Mouse (Mus musculus) hindbrain, postnatal 0 days (tissue): ENCODE measurements around the gene Fam71b. TPM values are rescaled to one million over a fixed set of nuclear protein-coding genes. Genes with fewer than 3 reads are reported as not detected.
"Not testable (repeated sequence)": the region's sequence is repeated elsewhere in the genome, so short reads cannot be mapped to it uniquely, and the experiment has no call there.

Experiments
- ATAC-seq: fragments of 200-750 bp; cut with Nextera tagmentation; 2 replicates; pipeline ENCODE4 v1.8.0; 2017; ENCODE audit warnings: mild to moderate bottlenecking, moderate TSS enrichment, moderate library complexity
- DNase-seq: peaks from one replicate; pipeline ENCODE4 v3.0.0-alpha.2; 2015; ENCODE audit warnings: low spot score
- H3K27ac ChIP-seq: fragments of 300-500 bp; sonication (generic); 2 replicates; pipeline ENCODE4 v1.5.1; 2014; ENCODE audit warnings: mild to moderate bottlenecking
- H3K27me3 ChIP-seq: fragments of 300-500 bp; sonication (generic); 2 replicates; pipeline ENCODE4 v1.6.1; 2014; ENCODE audit warnings: low read length, mixed read lengths; ENCODE audit not compliant: insufficient read depth
- H3K36me3 ChIP-seq: fragments of 300-500 bp; sonication (generic); 2 replicates; pipeline ENCODE4 v1.6.1; 2014; ENCODE audit warnings: low read length, mixed read lengths; ENCODE audit not compliant: insufficient read depth
- H3K4me1 ChIP-seq: fragments of 300-500 bp; sonication (generic); 2 replicates; pipeline ENCODE4 v1.6.1; 2014; ENCODE audit warnings: antibody characterized with exemption, low read length, mixed read lengths; ENCODE audit not compliant: insufficient read depth
- H3K4me2 ChIP-seq: fragments of 300-500 bp; sonication (generic); 2 replicates; pipeline ENCODE4 v1.6.1; 2014; ENCODE audit warnings: low read depth, mild to moderate bottlenecking, low read length, moderate library complexity, mixed read lengths
- H3K4me3 ChIP-seq: fragments of 300-500 bp; sonication (generic); 2 replicates; pipeline ENCODE4 v1.5.1; 2014; ENCODE audit warnings: low read length
- H3K9ac ChIP-seq: fragments of 300-500 bp; sonication (generic); replicated peaks from 2 replicates; pipeline ENCODE4 v1.6.1; 2014; ENCODE audit warnings: mild to moderate bottlenecking, low read length, moderate library complexity, mixed read lengths
- H3K9me3 ChIP-seq: fragments of 300-500 bp; sonication (generic); 2 replicates; pipeline ENCODE4 v1.6.1; 2016; ENCODE audit warnings: low read length, mixed read lengths
- CTCF ChIP-seq: IDR thresholded peaks from 2 replicates; pipeline ENCODE4 v1.5.1; 2016; ENCODE audit warnings: antibody characterized with exemption, control low read depth, low read depth
- WGBS: fragments of 180-500 bp; shearing (Covaris S2); extraction: QIAGEN DNeasy Blood & Tissue Kit; methylation state at CpG from one replicate; pipeline ENCODE4 v1.1.7; 2014; 5-methylcytosine and 5-hydroxymethylcytosine counted together
- polyA plus RNA-seq: library from polyadenylated mRNA; unstranded; fragments of >200 nt; fragmentation: Nextera tagmentation; extraction: Ambion mirVana; gene quantifications from 2 replicates; pipeline ENCODE4 v1.2.1, GENCODE M21; 2015
- total RNA-seq: library from RNA; depleted of rRNA; stranded (reverse); fragments of >200 nt; gene quantifications from 2 replicates; pipeline ENCODE4 v1.2.3, GENCODE M21; 2014

The Fam71b gene
- total and polyA plus RNA-seq, 2 experiments from 2014 or later, result not detected

GRCm38 (mm10) chr11:46401555-46401954 is 5.2 kb downstream of the Fam71b start:
- H3K36me3 ChIP-seq, result no peaks in the 10 kb centered on the region
- no peaks in the 10 kb centered on the region for H3K27me3 ChIP-seq
- H3K27ac ChIP-seq, result no peak overlapping the region
- H3K4me1 ChIP-seq, result no peaks in the 10 kb centered on the region
- H3K4me2 ChIP-seq, result no peak overlapping the region
- WGBS, result 82% methylated on average over 12 of the region's 12 CpGs
- DNase-seq (no peak), ATAC-seq (no peak)
- H3K9me3 ChIP-seq, result no peaks in the 10 kb centered on the region
- TF ChIP-seq CTCF, result no peak
- no peak overlapping the region for H3K9ac ChIP-seq
- no peak overlapping the region for H3K4me3 ChIP-seq

DNA sequence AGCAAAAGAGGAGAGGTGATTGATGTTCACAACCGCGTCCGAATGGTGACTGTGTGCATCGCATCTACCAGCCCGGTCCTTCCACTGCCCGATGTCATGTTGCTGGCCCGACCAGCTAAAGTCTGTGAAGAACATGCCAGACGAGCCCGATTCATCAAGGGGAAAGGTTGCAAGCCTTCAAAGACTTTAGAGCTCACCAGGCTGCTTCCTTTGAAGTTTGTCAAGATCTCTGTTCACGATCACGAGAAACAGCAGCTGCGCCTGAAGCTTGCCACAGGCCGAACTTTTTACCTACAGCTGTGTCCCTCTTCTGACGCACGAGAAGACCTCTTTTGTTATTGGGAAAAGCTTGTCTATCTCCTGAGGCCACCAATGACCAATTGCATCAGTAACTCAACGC is 8.6 kb downstream of the Fam71b start:
- no peak for ATAC-seq
- no peak for DNase-seq
- 84% methylated on average over 16 of the region's 16 CpGs for WGBS
- no peaks in the 10 kb centered on the region for H3K9me3 ChIP-seq
- H3K4me3 ChIP-seq, result no peak overlapping the region
- TF ChIP-seq CTCF, result no peak
- no peak overlapping the region for H3K9ac ChIP-seq
- H3K36me3 ChIP-seq, result no peaks in the 10 kb centered on the region
- H3K27ac ChIP-seq, result no peak overlapping the region
- H3K4me2 ChIP-seq, result no peak overlapping the region
- H3K4me1 ChIP-seq, result no peaks in the 10 kb centered on the region
- no peaks in the 10 kb centered on the region for H3K27me3 ChIP-seq

DNA sequence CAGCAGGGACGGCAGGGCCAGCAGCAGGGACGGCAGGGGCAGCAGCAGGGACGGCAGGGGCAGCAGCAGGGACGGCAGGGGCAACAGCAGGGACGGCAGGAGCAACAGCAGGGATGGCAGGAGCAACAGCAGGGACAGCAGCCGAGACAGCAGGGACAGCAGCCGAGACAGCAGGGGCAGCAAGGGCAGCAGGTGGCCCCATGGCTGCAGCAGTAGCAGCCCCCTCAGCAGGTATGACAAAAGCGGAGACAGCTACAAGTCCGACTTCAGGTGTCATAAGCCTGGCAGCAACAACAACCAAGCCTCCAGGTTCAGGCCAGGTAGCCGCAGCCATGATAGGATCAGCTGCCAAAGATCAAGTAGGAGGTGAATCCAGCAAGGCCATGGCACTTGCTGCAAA is 10.4 kb downstream of the Fam71b start:
- Histone ChIP-seq H3K4me3 (no peak overlapping the region), H3K36me3 (no peaks in the 10 kb centered on the region), H3K9ac (no peak overlapping the region), H3K27me3 (no peaks in the 10 kb centered on the region), H3K4me1 (no peaks in the 10 kb centered on the region), H3K4me2 (no peak overlapping the region), H3K27ac (no peak overlapping the region), H3K9me3 (no peaks in the 10 kb centered on the region)
- no peak for TF ChIP-seq CTCF
- no peak for DNase-seq
- ATAC-seq, result no peak
- 29% methylated on average over 10 of the region's 10 CpGs for WGBS

DNA sequence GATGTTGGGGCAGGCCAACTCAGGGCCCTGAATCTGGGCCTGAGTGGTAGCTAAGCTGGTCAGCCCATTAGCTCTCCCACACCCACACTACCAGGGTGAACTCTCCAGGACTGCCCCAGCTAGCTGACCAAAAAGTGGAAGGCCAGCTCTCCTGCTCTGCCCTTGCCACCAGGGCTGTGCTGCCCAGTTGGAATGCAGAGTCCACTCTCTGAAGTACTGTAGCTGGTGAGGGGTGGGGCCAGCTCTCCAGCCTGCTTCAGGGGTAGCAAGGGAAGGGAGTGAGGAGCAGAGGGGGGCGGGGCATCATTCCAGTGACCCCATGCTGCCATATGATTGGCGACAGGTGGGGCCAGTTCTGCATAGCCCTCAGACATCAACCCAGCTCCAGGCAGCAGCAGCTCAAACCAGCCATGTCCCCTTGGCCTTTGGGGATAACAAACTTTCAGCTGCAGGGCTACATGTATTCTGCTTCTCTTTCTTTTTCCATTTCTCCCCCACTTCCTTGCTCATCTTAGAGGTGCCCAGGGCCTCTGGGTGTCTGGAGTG is 13.7 kb downstream of the Fam71b start:
- Histone ChIP-seq H3K4me2 (no peak overlapping the region), H3K27ac (no peak overlapping the region), H3K4me3 (no peak overlapping the region), H3K4me1 (no peaks in the 10 kb centered on the region), H3K27me3 (no peaks in the 10 kb centered on the region), H3K9ac (no peak overlapping the region), H3K9me3 (no peaks in the 10 kb centered on the region), H3K36me3 (no peaks in the 10 kb centered on the region)
- DNase-seq (no peak), ATAC-seq (no peak)
- no peak for TF ChIP-seq CTCF
- WGBS, result 69% methylated on average over 2 of the region's 2 CpGs

DNA sequence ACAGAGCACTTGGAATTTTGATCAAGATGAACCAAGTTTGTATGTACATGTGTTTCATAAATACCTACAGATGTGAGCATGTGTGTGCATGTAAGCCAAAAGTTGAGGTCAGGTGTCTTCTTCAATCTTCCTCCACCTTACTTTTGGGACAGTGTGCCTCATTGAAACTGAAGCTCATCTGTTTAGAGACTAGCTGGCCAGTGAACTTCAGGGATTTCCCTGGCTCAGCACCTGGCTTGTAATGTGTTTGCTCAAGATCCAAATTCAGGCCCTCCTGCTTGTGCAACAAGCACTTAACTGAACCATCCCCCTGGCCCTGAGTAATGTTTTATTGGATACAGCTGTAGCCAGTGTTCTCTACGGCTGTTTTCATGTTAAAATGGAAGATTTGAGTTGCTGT is 22.1 kb downstream of the Fam71b start:
- TF ChIP-seq CTCF, result no peak
- Histone ChIP-seq H3K4me1 (no peaks in the 10 kb centered on the region), H3K4me3 (no peak overlapping the region), H3K36me3 (no peaks in the 10 kb centered on the region), H3K4me2 (no peak overlapping the region), H3K27ac (no peak overlapping the region), H3K9ac (no peak overlapping the region), H3K9me3 (no peaks in the 10 kb centered on the region), H3K27me3 (no peaks in the 10 kb centered on the region)
- no peak for DNase-seq
- ATAC-seq, result no peak
- 79% methylated on average over 1 of the region's 1 CpGs for WGBS

- DNase-seq (no peak), ATAC-seq (no peak)
- no peak overlapping the region for H3K4me3 ChIP-seq
- no peak overlapping the region for H3K4me2 ChIP-seq
- no peak for TF ChIP-seq CTCF
- no peak overlapping the region for H3K9ac ChIP-seq
- H3K36me3 ChIP-seq, result no peaks in the 10 kb centered on the region
- no peaks in the 10 kb centered on the region for H3K4me1 ChIP-seq
- H3K27ac ChIP-seq, result no peak overlapping the region
- H3K27me3 ChIP-seq, result no peaks in the 10 kb centered on the region
- WGBS, result 84% methylated on average over 5 of the region's 5 CpGs
- no peaks in the 10 kb centered on the region for H3K9me3 ChIP-seq
Measured at GRCm38 (mm10) chr11:46418860-46419259, 22.5 kb downstream of the Fam71b start.

DNA sequence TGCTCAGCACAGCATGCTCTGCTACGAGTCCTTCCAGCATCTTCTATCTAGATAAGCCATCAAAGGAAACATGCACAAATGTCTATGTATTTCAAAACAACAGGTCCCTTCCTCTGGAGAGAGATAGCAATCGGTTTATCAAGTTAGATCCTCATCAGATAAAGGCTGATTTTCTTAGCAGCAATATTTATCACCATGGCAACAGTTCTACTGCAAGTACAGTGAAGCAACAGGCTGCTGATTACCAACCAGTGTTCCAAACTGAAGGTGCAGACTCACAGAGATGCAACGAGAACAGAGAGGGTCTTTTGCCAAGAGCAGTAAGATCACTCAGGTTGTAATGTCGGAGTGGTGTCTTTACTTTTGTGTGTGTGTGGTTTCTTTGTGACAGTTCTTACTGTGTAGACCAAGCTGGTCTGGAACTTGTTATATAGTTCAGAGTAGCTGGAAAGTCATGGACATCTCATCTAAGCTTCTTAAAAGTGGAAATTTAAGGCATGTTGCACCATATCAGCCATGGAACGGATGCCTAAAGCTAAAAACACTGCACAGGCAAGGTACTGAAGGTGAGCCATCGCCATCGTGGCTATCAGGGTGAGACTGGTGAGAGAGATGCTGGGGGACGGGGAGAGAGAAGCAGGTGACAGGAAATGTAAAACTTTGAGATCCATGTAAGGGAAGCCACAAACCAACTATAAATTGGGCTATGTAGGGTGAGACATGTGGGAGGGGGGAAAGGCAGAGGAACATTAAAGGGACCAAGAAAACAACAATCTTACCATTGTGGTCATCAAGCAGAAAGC is 24.9 kb downstream of the Fam71b start:
- no peak for ATAC-seq
- H3K27me3 ChIP-seq, result no peaks in the 10 kb centered on the region
- H3K4me3 ChIP-seq, result no peak overlapping the region
- no peak overlapping the region for H3K4me2 ChIP-seq
- no peaks in the 10 kb centered on the region for H3K4me1 ChIP-seq
- no peak for DNase-seq
- H3K36me3 ChIP-seq, result no peaks in the 10 kb centered on the region
- H3K9me3 ChIP-seq, result no peaks in the 10 kb centered on the region
- TF ChIP-seq CTCF, result no peak
- 83% methylated on average over 8 of the region's 8 CpGs for WGBS
- no peak overlapping the region for H3K9ac ChIP-seq
- no peak overlapping the region for H3K27ac ChIP-seq

DNA sequence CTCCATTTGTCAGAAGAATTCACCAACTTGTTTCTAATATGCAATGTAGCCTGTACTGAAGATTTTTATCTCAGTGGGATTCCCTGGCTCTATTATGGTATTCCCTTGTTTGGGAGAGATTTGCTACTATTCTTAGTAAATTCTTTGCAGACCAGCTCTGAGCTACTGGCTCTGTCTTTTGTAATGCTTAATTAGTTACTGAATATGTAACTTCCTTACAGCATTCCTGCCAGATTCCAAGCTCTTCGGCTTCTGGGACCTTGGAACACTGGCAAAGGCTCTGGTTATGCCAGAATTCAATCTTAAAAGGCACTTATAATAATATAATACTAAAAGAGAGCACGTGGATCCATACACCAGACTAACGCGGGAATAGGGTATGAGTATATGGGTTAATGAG is 31.8 kb downstream of the Fam71b start:
- WGBS, result 32% methylated on average over 4 of the region's 4 CpGs

More for the DNA sequence above, 31.8 kb downstream of the Fam71b start:
- not testable (repeated sequence) for H3K4me3 ChIP-seq, ATAC-seq, H3K4me1 ChIP-seq, H3K27me3 ChIP-seq, DNase-seq, H3K4me2 ChIP-seq, H3K9me3 ChIP-seq, H3K9ac ChIP-seq, H3K27ac ChIP-seq, H3K36me3 ChIP-seq
